8 mouse cellular contexts compared by ENCODE assay signal in genomic region chr3:105958974-105959580, GRCm38 (mm10). TPM values are rescaled to one million over a fixed set of nuclear protein-coding genes. Genes with fewer than 3 reads are reported as not detected.
DNase-seq lines count a peak whose midpoint lies in the region; ATAC-seq lines count a peak whose summit lies in the region.

Gene Wdr77, plus strand, starts transcription at chr3:105959369.

- intact Hi-C loops in gastrocnemius, postnatal 14 days (cut with DNase I; ENCODE audit: low total_unique reads), result no loop called here
- intact Hi-C loops in left cerebral cortex, postnatal 10 days (cut with DNase I), result loop anchor here (5.0 kb wide), 1 partner anchor 272 kb away; the partner anchor contains the start of gene Ddx20

- ATAC-seq in inflammation-experienced regulatory T-cells, adult 6 months, result peak; percentile 93
- peak; percentile 90 for ATAC-seq in megakaryocyte-erythroid progenitor cell, adult 5-6 weeks (replicated peaks; ENCODE audit: low FRiP score, low TSS enrichment, poor library complexity, severe bottlenecking)

- DNase-seq in adrenal gland, adult (ENCODE audit: inconsistent age in 2 of 2, low spot score in 1 of 2), result peak; percentile 97 to 99
- DNase-seq in embryo, embryonic 10.5 days (ENCODE audit: low spot score), result peak; percentile 100
- peak; percentile 94 for DNase-seq in gastrocnemius, postnatal 14 days
- peak; percentile 96 for DNase-seq in left cerebral cortex, postnatal 10 days (ENCODE audit: extremely low spot score in 1 of 2, low spot score in 2 of 2)
- peak; percentile 93 for DNase-seq in right cerebral cortex, postnatal 25 days
- peak; percentile 93 to 97 for DNase-seq in urinary bladder, postnatal 4 days (ENCODE audit: low spot score in 2 of 2)

RNA-seq across cellular contexts. Expression of gene Wdr77, which starts in this region (rescaled TPM):
- 10 to 100 TPM; 30.2 to 38.2 TPM for total RNA-seq in gastrocnemius, postnatal 14 days (2021)
- polyA plus RNA-seq in inflammation-experienced regulatory T-cells, adult 6 months (2017; shearing (Covaris generic)), result 10 to 100 TPM; 43.7 to 76.5 (median 68.7) TPM
- total RNA-seq in left cerebral cortex, postnatal 10 days (2021), result 10 to 100 TPM; 62.8 to 66.1 TPM
- 77.7 and 84.6 TPM in 2 replicates for total RNA-seq in megakaryocyte-erythroid progenitor cell, adult 5-6 weeks (2014; fragmentation: Nextera tagmentation)
- total RNA-seq in megakaryocyte-erythroid progenitor cell, adult 5-6 weeks (2017), result 37.0 and 37.9 TPM in 2 replicates

Comparison
In these comparisons a context has a peak if more than half of its experiments do, and no peak if none do; other contexts are left out.
1. Peak in every context shown above with its lines: DNase-seq and ATAC-seq.